Mouse (Mus musculus): ENCODE data around the gene Dpt. TPM values are rescaled to one million over a fixed set of nuclear protein-coding genes. Genes with fewer than 3 reads are reported as not detected.

Dpt gene
- polyA plus RNA-seq, 1 experiment from 2014 or later, result 8.4 TPM

DNA sequence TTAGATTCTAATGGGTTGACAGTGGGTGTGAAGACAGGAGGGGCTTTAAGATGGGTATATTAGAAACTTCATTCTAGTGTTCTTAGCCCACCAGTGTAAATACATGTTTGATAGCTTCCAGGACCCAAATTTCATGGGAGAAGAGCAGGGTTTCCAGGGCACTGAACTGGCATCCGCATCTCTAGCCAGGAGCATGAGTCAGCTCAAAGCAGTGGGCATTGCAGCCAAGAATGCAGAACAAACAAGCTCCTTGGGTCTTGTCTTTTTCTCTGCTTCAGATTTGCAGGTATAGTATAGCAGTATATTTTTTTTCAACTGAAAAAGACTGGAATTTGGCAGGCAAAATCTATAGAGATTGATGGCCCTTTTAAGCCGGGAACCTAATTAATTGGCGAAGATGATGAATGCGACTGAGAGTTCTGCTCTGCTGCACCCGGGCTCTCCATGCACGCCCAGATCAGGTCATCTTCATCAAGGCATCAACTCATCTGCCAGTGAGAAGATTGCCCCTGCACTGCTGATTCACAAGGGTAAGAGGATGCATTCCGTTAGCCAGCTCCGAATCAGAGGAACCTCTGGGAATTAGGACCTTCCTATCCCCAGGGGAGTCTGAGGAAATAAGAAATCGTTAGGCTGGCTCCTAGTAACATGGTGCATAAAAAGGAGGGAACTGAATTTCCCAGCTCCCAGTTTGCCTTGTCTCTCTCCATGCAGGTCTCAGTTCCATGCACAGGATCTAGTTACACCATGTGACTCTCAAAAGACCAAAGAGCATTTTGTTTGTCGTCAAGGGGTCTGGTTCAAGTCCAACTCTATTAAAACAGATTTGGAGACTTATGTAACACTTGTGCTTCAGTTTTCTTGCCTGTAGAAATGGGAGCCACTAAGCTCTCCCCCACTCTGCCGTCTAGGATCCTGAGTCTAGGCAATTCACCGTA is 66.8 kb downstream of the Dpt start:
- ATAC-seq (ENCODE audit: extremely low read depth, insufficient number of reproducible peaks, low FRiP score, low TSS enrichment), result no peak
- no peak overlapping the region for H3K4me2 ChIP-seq
- no peak overlapping the region for H3K9ac ChIP-seq
- no peak overlapping the region for H3K4me3 ChIP-seq
- H3K4me1 ChIP-seq, result 0 out of 2 replicates have a peak, but pooled peaks cover 6% of the 10 kb centered on the region
- WGBS, result 74% methylated on average over 12 of the region's 12 CpGs
- H3K9me3 ChIP-seq, result no peaks in the 10 kb centered on the region
- H3K27me3 ChIP-seq (replicated peaks), result no peaks in the 10 kb centered on the region
- no peaks in the 10 kb centered on the region for H3K36me3 ChIP-seq
- no peak overlapping the region for H3K27ac ChIP-seq (replicated peaks)

DNA sequence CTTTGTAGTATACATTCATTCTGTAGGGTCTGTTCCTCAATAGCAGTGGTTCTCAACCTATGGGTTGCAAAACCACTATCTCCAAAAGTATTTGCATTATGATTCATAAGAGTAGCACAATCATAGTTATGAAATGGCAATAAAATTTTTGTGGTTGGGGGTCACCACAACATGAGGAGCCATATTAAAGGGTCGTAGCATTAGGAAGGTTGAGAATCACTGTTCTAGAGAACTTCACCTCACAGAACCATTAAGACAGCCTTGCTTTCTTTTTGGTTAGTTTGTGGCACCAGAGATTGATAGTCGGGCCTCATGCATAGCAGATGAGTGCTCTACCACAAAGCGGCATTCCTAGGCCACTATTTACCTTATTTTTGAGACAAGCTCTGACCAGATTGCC is 68.2 kb downstream of the Dpt start:
- H3K4me1 ChIP-seq, result 0 out of 2 replicates have a peak, but pooled peaks cover 6% of the 10 kb centered on the region
- H3K9me3 ChIP-seq, result no peaks in the 10 kb centered on the region
- H3K36me3 ChIP-seq, result no peaks in the 10 kb centered on the region
- H3K4me3 ChIP-seq, result no peak overlapping the region
- H3K27ac ChIP-seq (replicated peaks), result no peak overlapping the region
- no peak overlapping the region for H3K9ac ChIP-seq
- H3K4me2 ChIP-seq, result no peak overlapping the region
- no peaks in the 10 kb centered on the region for H3K27me3 ChIP-seq (replicated peaks)
- WGBS, result 82% methylated on average over 3 of the region's 3 CpGs
- ATAC-seq (ENCODE audit: extremely low read depth, insufficient number of reproducible peaks, low FRiP score, low TSS enrichment), result no peak

DNA sequence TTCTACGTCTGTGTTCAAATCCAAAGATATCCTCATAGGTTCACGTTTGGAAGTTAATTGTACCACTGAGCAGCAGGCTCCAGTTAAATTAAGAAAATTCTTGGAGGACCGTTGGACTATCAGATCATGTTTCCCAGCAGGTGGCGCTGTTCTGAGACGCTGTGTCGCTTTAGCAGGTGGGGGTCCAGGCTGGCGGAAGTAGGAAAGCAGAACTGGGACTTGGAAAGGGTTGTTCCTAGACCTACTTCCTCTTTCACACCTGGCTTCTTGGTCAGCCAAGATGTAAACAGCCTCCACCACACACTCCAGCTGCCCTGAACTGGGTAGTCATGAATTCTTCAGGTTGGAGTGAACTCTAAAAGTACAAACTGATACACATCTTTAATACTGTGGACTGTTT is 74.2 kb downstream of the Dpt start:
- H3K27ac ChIP-seq (replicated peaks), result no peak overlapping the region
- no peaks in the 10 kb centered on the region for H3K36me3 ChIP-seq
- no peak overlapping the region for H3K4me3 ChIP-seq
- no peak overlapping the region for H3K9ac ChIP-seq
- no peaks in the 10 kb centered on the region for H3K4me1 ChIP-seq
- H3K4me2 ChIP-seq, result no peak overlapping the region
- WGBS, result 41% methylated on average over 7 of the region's 7 CpGs
- no peak for ATAC-seq (ENCODE audit: extremely low read depth, insufficient number of reproducible peaks, low FRiP score, low TSS enrichment)
- H3K9me3 ChIP-seq, result no peaks in the 10 kb centered on the region
- no peaks in the 10 kb centered on the region for H3K27me3 ChIP-seq (replicated peaks)

Other genes starting within 250 kb of the Dpt start
- not detected in 2 replicates for gene Xcl1, start 138.9 kb downstream of the Dpt start, polyA plus RNA-seq (2015; fragmentation: Nextera tagmentation; extraction: Ambion mirVana)